Mouse (Mus musculus): Measurements from ENCODE around the gene Tnfrsf11a. TPM values are rescaled to one million over a fixed set of nuclear protein-coding genes. Genes with fewer than 3 reads are reported as not detected.
A peak's percentile ranks its signal among the peaks of the same experiment; 100 is the strongest.
"Not testable (repeated sequence)": the region's sequence is repeated elsewhere in the genome, so short reads cannot be mapped to it uniquely, and the experiment has no call there.

The Tnfrsf11a gene
- polyA plus RNA-seq, 1 experiment from 2014 or later = 7.0 TPM

DNA sequence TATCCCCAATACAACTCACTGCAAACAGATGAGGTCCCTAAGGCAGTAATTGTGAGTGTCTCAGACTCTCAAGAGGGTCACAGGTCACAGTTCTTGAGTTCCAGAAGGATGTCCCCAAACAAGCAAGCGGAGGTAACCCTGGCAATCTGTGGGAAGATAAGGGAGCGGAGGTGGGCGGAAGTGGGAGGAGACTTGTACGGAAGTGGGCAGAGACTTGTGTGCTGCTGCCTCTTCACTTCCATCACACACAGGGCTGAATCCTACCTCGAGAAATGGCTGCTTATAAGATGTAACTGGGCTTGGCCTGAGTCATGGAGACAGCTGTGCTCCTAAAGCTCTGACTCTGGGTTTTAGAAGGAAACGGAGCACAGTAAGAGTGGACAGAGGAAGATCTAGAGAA lies 22.4 kb downstream of the Tnfrsf11a start:
- Histone ChIP-seq H3K27ac (ENCODE audit: low read length) (no peak overlapping the region), H3K27me3 (replicated peaks; ENCODE audit: control insufficient read depth, insufficient read depth, low read length) (no peaks in the 10 kb centered on the region), H3K9ac (ENCODE audit: low read depth, low read length) (no peak overlapping the region), H3K4me2 (ENCODE audit: low read depth, low read length) (no peak overlapping the region), H3K36me3 (ENCODE audit: control insufficient read depth, insufficient read depth, low read length) (no peaks in the 10 kb centered on the region), H3K4me1 (ENCODE audit: control insufficient read depth, insufficient read depth, low read length) (peaks cover 22% of the 10 kb centered on the region), H3K4me3 (ENCODE audit: low read length) (no peak overlapping the region), H3K9me3 (ENCODE audit: control insufficient read depth, low read length) (no peaks in the 10 kb centered on the region)
- WGBS = 51% methylated on average over 6 of the region's 6 CpGs
- no peak for ATAC-seq

DNA sequence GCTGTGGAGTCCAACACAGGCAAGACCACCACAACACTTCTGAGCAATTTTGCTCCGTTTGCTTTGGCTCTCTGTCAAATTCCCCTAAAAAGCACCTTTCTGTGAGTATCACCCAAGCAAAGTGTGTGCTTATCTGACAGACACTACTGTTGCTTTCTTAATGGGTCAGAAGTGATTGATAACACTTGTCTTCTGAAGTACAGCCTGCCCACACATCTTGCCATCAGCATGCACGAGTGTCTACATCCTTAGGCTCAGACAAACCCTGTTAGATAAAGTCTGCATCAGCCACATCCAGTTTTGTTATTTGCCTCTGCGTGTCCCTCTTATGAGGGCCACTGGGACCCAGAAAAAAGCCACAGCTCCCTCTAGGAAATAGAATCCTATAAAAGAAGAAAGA lies 23.8 kb downstream of the Tnfrsf11a start:
- H3K4me2 ChIP-seq (ENCODE audit: low read depth, low read length) = no peak overlapping the region
- no peak for ATAC-seq
- no peaks in the 10 kb centered on the region for H3K9me3 ChIP-seq (ENCODE audit: control insufficient read depth, low read length)
- no peaks in the 10 kb centered on the region for H3K27me3 ChIP-seq (replicated peaks; ENCODE audit: control insufficient read depth, insufficient read depth, low read length)
- WGBS = 73% methylated on average over 3 of the region's 3 CpGs
- no peak overlapping the region for H3K4me3 ChIP-seq (ENCODE audit: low read length)
- H3K9ac ChIP-seq (ENCODE audit: low read depth, low read length) = no peak overlapping the region
- no peak overlapping the region for H3K27ac ChIP-seq (ENCODE audit: low read length)
- peaks cover 22% of the 10 kb centered on the region for H3K4me1 ChIP-seq (ENCODE audit: control insufficient read depth, insufficient read depth, low read length)
- H3K36me3 ChIP-seq (ENCODE audit: control insufficient read depth, insufficient read depth, low read length) = no peaks in the 10 kb centered on the region

DNA sequence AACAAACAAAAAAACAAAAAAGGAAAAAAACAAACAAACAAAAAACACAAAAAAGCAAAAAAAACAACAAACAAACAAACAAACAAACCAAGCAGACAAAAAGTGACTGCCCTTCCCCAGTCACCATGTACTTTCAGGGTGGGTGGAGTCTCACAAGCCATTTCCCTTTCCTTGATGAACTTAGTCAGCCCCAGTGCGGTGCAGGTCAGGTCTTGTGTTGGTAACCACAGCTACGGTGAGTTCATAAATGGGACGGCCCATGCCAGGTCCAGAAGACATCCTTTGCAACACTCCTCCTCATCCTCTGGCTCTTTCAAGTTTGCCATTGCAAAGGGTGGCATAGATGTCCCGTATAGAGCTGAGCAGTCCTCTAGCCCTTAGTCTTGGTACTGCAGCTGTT lies 25.0 kb downstream of the Tnfrsf11a start:
- WGBS = 86% methylated on average over 4 of the region's 4 CpGs
- no peaks in the 10 kb centered on the region for H3K9me3 ChIP-seq (ENCODE audit: control insufficient read depth, low read length)
- H3K27me3 ChIP-seq (replicated peaks; ENCODE audit: control insufficient read depth, insufficient read depth, low read length) = no peaks in the 10 kb centered on the region
- H3K4me2 ChIP-seq (ENCODE audit: low read depth, low read length) = no peak overlapping the region
- H3K36me3 ChIP-seq (ENCODE audit: control insufficient read depth, insufficient read depth, low read length) = no peaks in the 10 kb centered on the region
- H3K4me1 ChIP-seq (ENCODE audit: control insufficient read depth, insufficient read depth, low read length) = peaks cover 22% of the 10 kb centered on the region
- no peak overlapping the region for H3K4me3 ChIP-seq (ENCODE audit: low read length)
- no peak overlapping the region for H3K27ac ChIP-seq (ENCODE audit: low read length)
- ATAC-seq = no peak
- no peak overlapping the region for H3K9ac ChIP-seq (ENCODE audit: low read depth, low read length)

GRCm38 (mm10) chr1:105807028-105807722 lies 26.7 kb downstream of the Tnfrsf11a start:
- 80% methylated on average over 10 of the region's 10 CpGs for WGBS
- peaks cover 18% of the 10 kb centered on the region for H3K4me1 ChIP-seq (ENCODE audit: control insufficient read depth, insufficient read depth, low read length)
- ATAC-seq = peak; percentile 79
- no peaks in the 10 kb centered on the region for H3K9me3 ChIP-seq (ENCODE audit: control insufficient read depth, low read length)
- no peak overlapping the region for H3K9ac ChIP-seq (ENCODE audit: low read depth, low read length)
- no peak overlapping the region for H3K4me3 ChIP-seq (ENCODE audit: low read length)
- H3K27me3 ChIP-seq (replicated peaks; ENCODE audit: control insufficient read depth, insufficient read depth, low read length) = no peaks in the 10 kb centered on the region
- no peak overlapping the region for H3K27ac ChIP-seq (ENCODE audit: low read length)
- H3K36me3 ChIP-seq (ENCODE audit: control insufficient read depth, insufficient read depth, low read length) = no peaks in the 10 kb centered on the region
- no peak overlapping the region for H3K4me2 ChIP-seq (ENCODE audit: low read depth, low read length)

DNA sequence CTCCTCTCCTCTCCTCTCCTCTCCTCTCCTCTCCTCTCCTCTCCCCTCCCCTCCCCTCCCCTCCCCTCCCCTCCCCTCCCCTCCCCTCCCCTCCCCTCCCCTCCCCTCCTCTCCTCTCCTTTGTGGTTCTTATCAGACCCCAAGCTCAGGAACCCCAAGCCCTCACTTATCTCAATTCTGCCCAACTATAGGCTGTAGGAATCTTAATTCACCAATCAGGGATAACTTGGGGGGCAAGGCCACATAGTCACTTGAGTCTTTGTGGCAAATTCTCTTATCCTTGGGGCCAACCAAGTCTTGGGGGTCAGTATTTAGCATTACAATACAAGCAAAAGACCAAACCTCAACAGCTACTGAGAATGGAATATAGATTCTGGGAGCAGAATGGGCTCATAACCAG lies 31.5 kb downstream of the Tnfrsf11a start:
- not testable (repeated sequence) for H3K4me2 ChIP-seq (ENCODE audit: low read depth, low read length); H3K27ac ChIP-seq (ENCODE audit: low read length); H3K9me3 ChIP-seq (ENCODE audit: control insufficient read depth, low read length); H3K9ac ChIP-seq (ENCODE audit: low read depth, low read length); H3K27me3 ChIP-seq (replicated peaks; ENCODE audit: control insufficient read depth, insufficient read depth, low read length); ATAC-seq; H3K4me3 ChIP-seq (ENCODE audit: low read length); H3K36me3 ChIP-seq (ENCODE audit: control insufficient read depth, insufficient read depth, low read length)
- peaks cover 13% of the 10 kb centered on the region; the same call in 1 of the 2 replicates for H3K4me1 ChIP-seq (ENCODE audit: control insufficient read depth, insufficient read depth, low read length)

DNA sequence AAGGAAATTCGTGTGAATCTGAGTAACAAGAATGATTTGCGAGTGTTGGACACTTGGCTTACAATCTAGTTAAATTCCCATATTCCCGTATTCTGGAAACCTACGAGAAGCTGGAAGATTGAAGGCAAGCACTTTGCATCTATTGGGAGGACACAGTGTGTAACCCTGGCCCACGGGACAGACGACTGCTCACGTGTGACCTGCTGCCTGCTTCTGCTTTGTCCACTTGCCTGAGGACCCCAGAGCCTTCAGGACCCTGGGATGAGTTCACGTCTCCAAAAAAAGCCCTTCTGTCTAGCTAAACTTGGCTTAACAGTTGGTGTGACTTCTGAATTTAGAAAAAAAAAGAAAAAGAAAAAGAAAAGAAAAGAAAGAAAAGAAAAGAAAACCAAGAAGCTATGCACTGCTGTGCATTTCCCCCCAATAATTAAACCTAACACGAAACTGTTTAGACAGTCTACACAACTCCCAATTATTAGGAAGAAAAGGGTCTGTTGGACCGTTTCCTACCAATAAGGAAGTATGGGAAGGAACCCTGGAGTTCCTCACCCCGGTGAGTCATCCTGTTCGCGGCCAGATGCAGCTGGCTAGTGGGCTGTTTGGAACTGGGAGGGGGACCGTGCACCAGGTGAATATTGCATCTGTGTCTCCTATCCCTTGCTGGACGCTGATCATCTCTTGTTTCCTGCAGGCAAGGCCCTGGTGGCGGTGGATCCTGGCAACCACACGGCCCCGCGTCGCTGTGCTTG lies 32.6 kb downstream of the Tnfrsf11a start:
- Histone ChIP-seq H3K4me2 (ENCODE audit: low read depth, low read length) (peak overlapping the region; percentile 21), H3K27me3 (replicated peaks; ENCODE audit: control insufficient read depth, insufficient read depth, low read length) (no peaks in the 10 kb centered on the region), H3K4me1 (ENCODE audit: control insufficient read depth, insufficient read depth, low read length) (peaks cover 9% of the 10 kb centered on the region; the same call in 1 of the 2 replicates), H3K9ac (ENCODE audit: low read depth, low read length) (no peak overlapping the region), H3K36me3 (ENCODE audit: control insufficient read depth, insufficient read depth, low read length) (no peaks in the 10 kb centered on the region), H3K9me3 (ENCODE audit: control insufficient read depth, low read length) (no peaks in the 10 kb centered on the region), H3K27ac (ENCODE audit: low read length) (peak overlapping the region; percentile 52; the same call in 1 of the 2 replicates), H3K4me3 (ENCODE audit: low read length) (no peak overlapping the region)
- 48% methylated on average over 20 of the region's 20 CpGs for WGBS
- ATAC-seq = peak; percentile 65

- ATAC-seq = peak; percentile 64
- no peak overlapping the region for H3K4me3 ChIP-seq (ENCODE audit: low read length)
- peaks cover 9% of the 10 kb centered on the region; the same call in 1 of the 2 replicates for H3K4me1 ChIP-seq (ENCODE audit: control insufficient read depth, insufficient read depth, low read length)
- no peaks in the 10 kb centered on the region for H3K36me3 ChIP-seq (ENCODE audit: control insufficient read depth, insufficient read depth, low read length)
- no peak overlapping the region for H3K9ac ChIP-seq (ENCODE audit: low read depth, low read length)
- 46% methylated on average over 11 of the region's 11 CpGs for WGBS
- H3K27ac ChIP-seq (ENCODE audit: low read length) = peak overlapping the region; percentile 52; the same call in 1 of the 2 replicates
- no peaks in the 10 kb centered on the region for H3K27me3 ChIP-seq (replicated peaks; ENCODE audit: control insufficient read depth, insufficient read depth, low read length)
- peak overlapping the region; percentile 21 for H3K4me2 ChIP-seq (ENCODE audit: low read depth, low read length)
- H3K9me3 ChIP-seq (ENCODE audit: control insufficient read depth, low read length) = no peaks in the 10 kb centered on the region
Measured at GRCm38 (mm10) chr1:105813709-105814061, 33.2 kb downstream of the Tnfrsf11a start.

- ATAC-seq = no peak
- H3K36me3 ChIP-seq (ENCODE audit: control insufficient read depth, insufficient read depth, low read length) = no peaks in the 10 kb centered on the region
- no peak overlapping the region for H3K27ac ChIP-seq (ENCODE audit: low read length)
- no peak overlapping the region for H3K4me2 ChIP-seq (ENCODE audit: low read depth, low read length)
- H3K27me3 ChIP-seq (replicated peaks; ENCODE audit: control insufficient read depth, insufficient read depth, low read length) = no peaks in the 10 kb centered on the region
- no peak overlapping the region for H3K4me3 ChIP-seq (ENCODE audit: low read length)
- no peak overlapping the region for H3K9ac ChIP-seq (ENCODE audit: low read depth, low read length)
- H3K4me1 ChIP-seq (ENCODE audit: control insufficient read depth, insufficient read depth, low read length) = peaks cover 9% of the 10 kb centered on the region; the same call in 1 of the 2 replicates
- no peaks in the 10 kb centered on the region for H3K9me3 ChIP-seq (ENCODE audit: control insufficient read depth, low read length)
- 62% methylated on average over 14 of the region's 14 CpGs for WGBS
Measured at GRCm38 (mm10) chr1:105814402-105815270, 34.1 kb downstream of the Tnfrsf11a start.

GRCm38 (mm10) chr1:105815310-105815709 lies 34.8 kb downstream of the Tnfrsf11a start:
- H3K4me2 ChIP-seq (ENCODE audit: low read depth, low read length) = no peak overlapping the region
- H3K4me1 ChIP-seq (ENCODE audit: control insufficient read depth, insufficient read depth, low read length) = peaks cover 9% of the 10 kb centered on the region; the same call in 1 of the 2 replicates
- no peak overlapping the region for H3K4me3 ChIP-seq (ENCODE audit: low read length)
- no peak overlapping the region for H3K9ac ChIP-seq (ENCODE audit: low read depth, low read length)
- no peaks in the 10 kb centered on the region for H3K9me3 ChIP-seq (ENCODE audit: control insufficient read depth, low read length)
- no peak overlapping the region for H3K27ac ChIP-seq (ENCODE audit: low read length)
- 0 out of 2 replicates have a peak, but pooled peaks cover 2% of the 10 kb centered on the region for H3K36me3 ChIP-seq (ENCODE audit: control insufficient read depth, insufficient read depth, low read length)
- no peaks in the 10 kb centered on the region for H3K27me3 ChIP-seq (replicated peaks; ENCODE audit: control insufficient read depth, insufficient read depth, low read length)
- 79% methylated on average over 2 of the region's 2 CpGs for WGBS
- ATAC-seq = no peak
